Mouse (Mus musculus): ENCODE results near the gene Cep350. TPM values are rescaled to one million over a fixed set of nuclear protein-coding genes. Genes with fewer than 3 reads are reported as not detected.

Gene Cep350
- polyA plus RNA-seq, 1 experiment from 2014 or later, result 8.1 TPM

- no peak for ATAC-seq
- 58% methylated on average over 5 of the region's 5 CpGs for WGBS
These were observed 146.2 kb downstream of the Cep350 start for GRCm38 (mm10) chr1:155826803-155827395.

GRCm38 (mm10) chr1:155825940-155826716 is 146.9 kb downstream of the Cep350 start:
- no peak overlapping the region for H3K27ac ChIP-seq (ENCODE audit: low read depth, low read length)
- no peaks in the 10 kb centered on the region for H3K36me3 ChIP-seq (ENCODE audit: control insufficient read depth, insufficient read depth, low read length)
- H3K4me2 ChIP-seq (ENCODE audit: low read length), result no peak overlapping the region
- DNase-seq (ENCODE audit: low spot score), result no peak
- WGBS, result 86% methylated on average over 4 of the region's 4 CpGs
- no peaks in the 10 kb centered on the region for H3K4me1 ChIP-seq (ENCODE audit: control insufficient read depth, insufficient read depth, low read length)
- H3K4me3 ChIP-seq (ENCODE audit: low read depth, low read length), result no peak overlapping the region
- H3K9ac ChIP-seq (ENCODE audit: low read length), result no peak overlapping the region
- H3K27me3 ChIP-seq (replicated peaks; ENCODE audit: control insufficient read depth, insufficient read depth, low read length), result no peaks in the 10 kb centered on the region
- ATAC-seq, result no peak
- no peaks in the 10 kb centered on the region for H3K9me3 ChIP-seq (replicated peaks; ENCODE audit: control insufficient read depth, low read length)

More at GRCm38 (mm10) chr1:155826803-155827395, 146.2 kb downstream of the Cep350 start:
- no peaks in the 10 kb centered on the region for H3K4me1 ChIP-seq (ENCODE audit: control insufficient read depth, insufficient read depth, low read length)
- H3K36me3 ChIP-seq (ENCODE audit: control insufficient read depth, insufficient read depth, low read length), result no peaks in the 10 kb centered on the region
- H3K27ac ChIP-seq (ENCODE audit: low read depth, low read length), result no peak overlapping the region
- H3K4me3 ChIP-seq (ENCODE audit: low read depth, low read length), result no peak overlapping the region
- no peak overlapping the region for H3K9ac ChIP-seq (ENCODE audit: low read length)
- no peak for DNase-seq (ENCODE audit: low spot score)
- H3K27me3 ChIP-seq (replicated peaks; ENCODE audit: control insufficient read depth, insufficient read depth, low read length), result no peaks in the 10 kb centered on the region
- H3K9me3 ChIP-seq (replicated peaks; ENCODE audit: control insufficient read depth, low read length), result no peaks in the 10 kb centered on the region
- no peak overlapping the region for H3K4me2 ChIP-seq (ENCODE audit: low read length)

GRCm38 (mm10) chr1:155820646-155821045 is 152.4 kb downstream of the Cep350 start:
- WGBS, result 89% methylated on average over 5 of the region's 5 CpGs

GRCm38 (mm10) chr1:155816167-155816566 is 156.9 kb downstream of the Cep350 start:
- ATAC-seq, result no peak
- no peak for DNase-seq (ENCODE audit: low spot score)
- WGBS, result 47% methylated on average over 2 of the region's 2 CpGs

More at GRCm38 (mm10) chr1:155820646-155821045, 152.4 kb downstream of the Cep350 start:
- Histone ChIP-seq H3K9ac (ENCODE audit: low read length) (no peak overlapping the region), H3K9me3 (replicated peaks; ENCODE audit: control insufficient read depth, low read length) (no peaks in the 10 kb centered on the region), H3K4me2 (ENCODE audit: low read length) (no peak overlapping the region), H3K4me3 (ENCODE audit: low read depth, low read length) (no peak overlapping the region), H3K27ac (ENCODE audit: low read depth, low read length) (no peak overlapping the region), H3K27me3 (replicated peaks; ENCODE audit: control insufficient read depth, insufficient read depth, low read length) (no peaks in the 10 kb centered on the region), H3K36me3 (ENCODE audit: control insufficient read depth, insufficient read depth, low read length) (no peaks in the 10 kb centered on the region), H3K4me1 (ENCODE audit: control insufficient read depth, insufficient read depth, low read length) (no peaks in the 10 kb centered on the region)
- ATAC-seq, result no peak
- DNase-seq (ENCODE audit: low spot score), result no peak

GRCm38 (mm10) chr1:155812581-155813499 is 160.2 kb downstream of the Cep350 start, which contains the start of gene Qsox1:
Gene Qsox1 (minus strand): TSS chr1:155812889.
- DNase-seq (ENCODE audit: low spot score) (peak; percentile 92), ATAC-seq (peak; percentile 98)
- Histone ChIP-seq H3K9me3 (replicated peaks; ENCODE audit: control insufficient read depth, low read length) (no peaks in the 10 kb centered on the region), H3K4me3 (ENCODE audit: low read depth, low read length) (peak within 1 kb of the TSS; percentile 70), H3K27me3 (replicated peaks; ENCODE audit: control insufficient read depth, insufficient read depth, low read length) (no peaks in the 10 kb centered on the region), H3K4me1 (ENCODE audit: control insufficient read depth, insufficient read depth, low read length) (peaks cover 15% of the 10 kb centered on the region), H3K9ac (ENCODE audit: low read length) (peak within 1 kb of the TSS; percentile 79), H3K36me3 (ENCODE audit: control insufficient read depth, insufficient read depth, low read length) (no peaks in the 10 kb centered on the region), H3K4me2 (ENCODE audit: low read length) (peak within 1 kb of the TSS; percentile 71), H3K27ac (ENCODE audit: low read depth, low read length) (no peak within 1 kb of the TSS; the same call in 1 of the 2 replicates)
- under 1% methylated on average over 63 of the region's 67 CpGs for whole genome bisulfite sequencing

More at GRCm38 (mm10) chr1:155816167-155816566, 156.9 kb downstream of the Cep350 start:
- no peak overlapping the region for H3K4me2 ChIP-seq (ENCODE audit: low read length)
- H3K9me3 ChIP-seq (replicated peaks; ENCODE audit: control insufficient read depth, low read length), result no peaks in the 10 kb centered on the region
- H3K27me3 ChIP-seq (replicated peaks; ENCODE audit: control insufficient read depth, insufficient read depth, low read length), result no peaks in the 10 kb centered on the region
- no peak overlapping the region for H3K27ac ChIP-seq (ENCODE audit: low read depth, low read length)
- no peak overlapping the region for H3K9ac ChIP-seq (ENCODE audit: low read length)
- H3K4me1 ChIP-seq (ENCODE audit: control insufficient read depth, insufficient read depth, low read length), result peaks cover 9% of the 10 kb centered on the region
- no peak overlapping the region for H3K4me3 ChIP-seq (ENCODE audit: low read depth, low read length)
- H3K36me3 ChIP-seq (ENCODE audit: control insufficient read depth, insufficient read depth, low read length), result no peaks in the 10 kb centered on the region

- Histone ChIP-seq H3K4me1 (ENCODE audit: control insufficient read depth, insufficient read depth, low read length) (peaks cover 15% of the 10 kb centered on the region), H3K4me3 (ENCODE audit: low read depth, low read length) (peak overlapping the region; percentile 70), H3K36me3 (ENCODE audit: control insufficient read depth, insufficient read depth, low read length) (no peaks in the 10 kb centered on the region), H3K9ac (ENCODE audit: low read length) (peak overlapping the region; percentile 79), H3K4me2 (ENCODE audit: low read length) (peak overlapping the region; percentile 71), H3K27me3 (replicated peaks; ENCODE audit: control insufficient read depth, insufficient read depth, low read length) (no peaks in the 10 kb centered on the region), H3K27ac (ENCODE audit: low read depth, low read length) (no peak overlapping the region), H3K9me3 (replicated peaks; ENCODE audit: control insufficient read depth, low read length) (no peaks in the 10 kb centered on the region)
- 3% methylated on average over 22 of the region's 22 CpGs for WGBS
- ATAC-seq (peak; percentile 22), DNase-seq (ENCODE audit: low spot score) (no peak)
These were observed 161.0 kb downstream of the Cep350 start for GRCm38 (mm10) chr1:155811995-155812580.

- H3K9ac ChIP-seq (ENCODE audit: low read length), result no peak overlapping the region
- ATAC-seq (no peak), DNase-seq (ENCODE audit: low spot score) (no peak)
- H3K4me1 ChIP-seq (ENCODE audit: control insufficient read depth, insufficient read depth, low read length), result peaks cover 15% of the 10 kb centered on the region
- 73% methylated on average over 7 of the region's 7 CpGs for WGBS
- H3K4me3 ChIP-seq (ENCODE audit: low read depth, low read length), result no peak overlapping the region
- no peaks in the 10 kb centered on the region for H3K9me3 ChIP-seq (replicated peaks; ENCODE audit: control insufficient read depth, low read length)
- no peaks in the 10 kb centered on the region for H3K27me3 ChIP-seq (replicated peaks; ENCODE audit: control insufficient read depth, insufficient read depth, low read length)
- H3K4me2 ChIP-seq (ENCODE audit: low read length), result no peak overlapping the region
- no peak overlapping the region for H3K27ac ChIP-seq (ENCODE audit: low read depth, low read length)
- no peaks in the 10 kb centered on the region for H3K36me3 ChIP-seq (ENCODE audit: control insufficient read depth, insufficient read depth, low read length)
These were observed 162.4 kb downstream of the Cep350 start for GRCm38 (mm10) chr1:155810616-155811015.

- Histone ChIP-seq H3K27me3 (replicated peaks; ENCODE audit: control insufficient read depth, insufficient read depth, low read length) (no peaks in the 10 kb centered on the region), H3K4me3 (ENCODE audit: low read depth, low read length) (no peak overlapping the region), H3K27ac (ENCODE audit: low read depth, low read length) (no peak overlapping the region), H3K36me3 (ENCODE audit: control insufficient read depth, insufficient read depth, low read length) (no peaks in the 10 kb centered on the region), H3K9me3 (replicated peaks; ENCODE audit: control insufficient read depth, low read length) (no peaks in the 10 kb centered on the region), H3K4me2 (ENCODE audit: low read length) (no peak overlapping the region), H3K4me1 (ENCODE audit: control insufficient read depth, insufficient read depth, low read length) (peaks cover 15% of the 10 kb centered on the region), H3K9ac (ENCODE audit: low read length) (no peak overlapping the region)
- ATAC-seq (no peak), DNase-seq (ENCODE audit: low spot score) (peak; percentile 33)
- WGBS, result 72% methylated on average over 10 of the region's 10 CpGs
These were observed 163.2 kb downstream of the Cep350 start for GRCm38 (mm10) chr1:155809706-155810442.

Measured in forebrain, embryonic 14.5 days (tissue).